Mouse (Mus musculus): ENCODE data around the gene Ugt1a6a. TPM values are rescaled to one million over a fixed set of nuclear protein-coding genes. Genes with fewer than 3 reads are reported as not detected.
"Not testable (repeated sequence)": the region's sequence is repeated elsewhere in the genome, so short reads cannot be mapped to it uniquely, and the experiment has no call there.

Ugt1a6a gene
- polyA plus RNA-seq, 1 experiment from 2014 or later = 0.04 TPM

DNA sequence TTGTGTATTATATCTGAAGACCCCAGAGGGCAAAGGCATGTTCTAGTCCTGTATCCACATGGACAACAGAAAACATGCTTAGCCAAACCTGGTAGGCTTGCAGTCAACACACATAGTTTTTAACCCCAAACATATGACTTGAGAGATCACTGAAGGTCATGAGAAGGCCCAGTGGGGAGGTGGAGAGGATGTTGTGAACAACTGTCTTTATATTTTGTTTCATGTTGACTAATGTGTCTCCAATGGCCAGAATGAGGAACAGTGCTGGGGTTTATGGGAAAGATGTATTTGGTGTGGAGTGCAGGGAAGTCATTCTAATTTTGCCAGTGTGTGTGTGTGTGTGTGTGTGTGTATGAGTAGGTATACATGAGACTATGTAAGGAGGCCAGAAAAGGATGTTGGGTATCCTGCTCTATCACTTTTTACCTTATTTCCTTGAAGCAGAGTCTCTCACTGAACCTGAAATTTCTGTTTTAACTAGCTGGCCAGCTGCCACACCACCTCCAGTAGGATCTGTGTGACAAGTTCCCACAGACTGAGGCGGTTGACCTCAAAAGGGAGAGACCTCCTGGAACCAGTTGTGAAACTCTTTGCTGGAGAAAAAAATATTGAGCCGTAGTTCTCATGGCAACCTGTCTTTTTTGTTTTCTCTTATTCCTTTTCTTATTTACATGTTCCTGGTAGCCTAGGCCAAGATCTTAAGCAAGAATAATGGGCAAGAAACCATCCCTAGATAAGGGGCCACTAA is 89.6 kb downstream of the Ugt1a6a start:
- H3K9me3 ChIP-seq (ENCODE audit: control insufficient read depth, low read length) = peaks cover 38% of the 10 kb centered on the region
- ATAC-seq (ENCODE audit: insufficient number of reproducible peaks, low FRiP score, low TSS enrichment, low read depth) (no peak), DNase-seq (ENCODE audit: low spot score) (peak; percentile 28)
- H3K4me1 ChIP-seq (ENCODE audit: control insufficient read depth, insufficient read depth, low read length) = no peaks in the 10 kb centered on the region
- no peaks in the 10 kb centered on the region for H3K27me3 ChIP-seq (ENCODE audit: control insufficient read depth, insufficient read depth, low read length)
- H3K36me3 ChIP-seq (ENCODE audit: control insufficient read depth, insufficient read depth, low read length) = no peaks in the 10 kb centered on the region
- H3K9ac ChIP-seq (ENCODE audit: low read length) = no peak overlapping the region
- no peak overlapping the region for H3K4me3 ChIP-seq (ENCODE audit: low read depth, low read length)
- no peak overlapping the region for H3K27ac ChIP-seq (replicated peaks; ENCODE audit: low read depth, low read length)
- WGBS = 76% methylated on average over 2 of the region's 2 CpGs
- H3K4me2 ChIP-seq (ENCODE audit: low read depth, severe bottlenecking) = no peak overlapping the region

DNA sequence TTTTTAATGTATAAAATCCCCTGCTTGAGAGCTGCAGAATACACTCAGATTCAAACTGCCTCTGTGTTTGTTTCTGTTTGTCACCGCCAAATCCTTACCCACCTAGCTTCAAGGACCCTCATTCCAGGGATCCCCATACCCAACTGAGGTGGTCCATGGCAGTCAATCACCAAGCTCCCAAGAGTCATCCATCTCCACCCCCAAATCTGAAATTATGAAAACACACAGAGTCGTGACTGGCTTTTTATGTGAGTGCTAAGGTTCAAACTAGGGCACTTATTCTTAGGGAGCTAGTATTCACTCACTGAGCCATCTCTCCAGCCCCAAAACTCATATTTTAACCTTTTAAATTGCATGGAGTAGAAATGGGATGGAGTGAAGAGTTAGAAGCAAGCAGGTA is 90.7 kb downstream of the Ugt1a6a start:
- H3K4me3 ChIP-seq (ENCODE audit: low read depth, low read length); ATAC-seq (ENCODE audit: insufficient number of reproducible peaks, low FRiP score, low TSS enrichment, low read depth); H3K27ac ChIP-seq (replicated peaks; ENCODE audit: low read depth, low read length); H3K4me2 ChIP-seq (ENCODE audit: low read depth, severe bottlenecking); H3K27me3 ChIP-seq (ENCODE audit: control insufficient read depth, insufficient read depth, low read length); DNase-seq (ENCODE audit: low spot score); H3K36me3 ChIP-seq (ENCODE audit: control insufficient read depth, insufficient read depth, low read length); H3K4me1 ChIP-seq (ENCODE audit: control insufficient read depth, insufficient read depth, low read length); H3K9ac ChIP-seq (ENCODE audit: low read length): not testable (repeated sequence)
- 43% methylated on average over 2 of the region's 2 CpGs for WGBS
- H3K9me3 ChIP-seq (ENCODE audit: control insufficient read depth, low read length) = peaks cover 48% of the 10 kb centered on the region

DNA sequence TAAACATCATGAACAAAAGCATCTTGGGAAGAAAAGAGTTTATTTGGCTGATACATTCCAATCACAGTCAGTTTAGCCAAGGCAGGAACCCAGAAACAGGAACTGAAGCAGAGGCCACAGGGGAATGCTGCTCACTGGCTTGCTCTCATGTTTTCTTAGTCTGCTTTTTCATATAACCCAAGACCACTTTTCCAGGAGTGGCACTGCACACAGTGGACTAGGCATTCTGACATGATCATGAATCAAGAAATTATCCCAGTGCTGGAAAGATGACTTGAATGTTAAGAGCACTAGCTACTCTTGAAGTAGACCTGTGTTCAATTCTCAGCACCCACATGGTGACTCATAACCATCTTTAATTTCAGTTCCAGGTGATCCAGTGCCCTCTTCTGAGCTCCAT is 91.1 kb downstream of the Ugt1a6a start:
- Histone ChIP-seq H3K36me3 (ENCODE audit: control insufficient read depth, insufficient read depth, low read length) (no peaks in the 10 kb centered on the region), H3K4me1 (ENCODE audit: control insufficient read depth, insufficient read depth, low read length) (no peaks in the 10 kb centered on the region), H3K9ac (ENCODE audit: low read length) (no peak overlapping the region), H3K4me2 (ENCODE audit: low read depth, severe bottlenecking) (no peak overlapping the region), H3K27ac (replicated peaks; ENCODE audit: low read depth, low read length) (no peak overlapping the region), H3K9me3 (ENCODE audit: control insufficient read depth, low read length) (peaks cover 53% of the 10 kb centered on the region), H3K27me3 (ENCODE audit: control insufficient read depth, insufficient read depth, low read length) (no peaks in the 10 kb centered on the region), H3K4me3 (ENCODE audit: low read depth, low read length) (no peak overlapping the region)
- DNase-seq (ENCODE audit: low spot score) (peak; percentile 26), ATAC-seq (ENCODE audit: insufficient number of reproducible peaks, low FRiP score, low TSS enrichment, low read depth) (no peak)

DNA sequence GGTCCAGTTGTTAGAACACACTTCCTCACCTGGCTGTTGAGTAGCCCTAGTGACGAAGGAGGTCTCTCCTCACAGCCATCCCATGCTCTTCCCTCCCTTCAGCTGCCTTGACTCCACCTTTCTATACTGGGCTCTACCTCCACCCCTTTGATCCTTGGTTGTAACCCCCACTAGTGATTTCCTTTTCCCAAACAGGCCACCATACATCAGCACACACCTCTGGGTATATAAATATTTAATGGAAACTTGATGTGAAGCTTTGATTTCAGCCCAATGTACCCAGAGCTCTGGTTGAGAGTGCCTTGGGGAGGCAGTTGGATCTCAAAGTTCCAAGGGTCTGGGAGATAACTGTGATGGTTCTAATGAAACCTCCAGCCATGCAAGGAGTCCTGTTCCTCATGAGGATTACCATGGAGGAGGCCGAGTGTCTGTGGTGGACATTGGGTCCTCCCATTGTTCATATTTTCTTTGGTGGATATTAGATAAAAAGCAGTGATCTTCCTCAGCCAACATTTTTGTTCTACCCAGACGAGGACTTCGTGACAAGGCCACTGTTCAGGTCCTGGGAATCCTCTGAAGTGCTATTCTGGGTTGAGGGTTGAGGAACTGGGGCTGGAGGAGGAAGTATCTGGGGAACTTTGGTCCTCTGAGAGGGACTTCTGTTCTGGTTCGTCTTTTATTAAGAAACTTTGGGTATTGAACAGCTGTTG is 92.2 kb downstream of the Ugt1a6a start, which contains the start of gene Mroh2a:
Gene Mroh2a, plus strand, starts transcription at position 317 of the 710 bp plus-strand sequence.
- H3K4me2 ChIP-seq (ENCODE audit: low read depth, severe bottlenecking) = no peak within 1 kb of the TSS
- no peak within 1 kb of the TSS for H3K4me3 ChIP-seq (ENCODE audit: low read depth, low read length)
- no peaks in the 10 kb centered on the region; the same call in 1 of the 2 replicates for H3K36me3 ChIP-seq (ENCODE audit: control insufficient read depth, insufficient read depth, low read length)
- H3K9me3 ChIP-seq (ENCODE audit: control insufficient read depth, low read length) = peaks cover 64% of the 10 kb centered on the region
- no peak within 1 kb of the TSS for H3K9ac ChIP-seq (ENCODE audit: low read length)
- WGBS = 62% methylated on average over 5 of the region's 5 CpGs
- no peak within 1 kb of the TSS for H3K27ac ChIP-seq (replicated peaks; ENCODE audit: low read depth, low read length)
- ATAC-seq (ENCODE audit: insufficient number of reproducible peaks, low FRiP score, low TSS enrichment, low read depth) (no peak), DNase-seq (ENCODE audit: low spot score) (peak; percentile 23)
- H3K27me3 ChIP-seq (ENCODE audit: control insufficient read depth, insufficient read depth, low read length) = no peaks in the 10 kb centered on the region
- H3K4me1 ChIP-seq (ENCODE audit: control insufficient read depth, insufficient read depth, low read length) = no peaks in the 10 kb centered on the region

DNA sequence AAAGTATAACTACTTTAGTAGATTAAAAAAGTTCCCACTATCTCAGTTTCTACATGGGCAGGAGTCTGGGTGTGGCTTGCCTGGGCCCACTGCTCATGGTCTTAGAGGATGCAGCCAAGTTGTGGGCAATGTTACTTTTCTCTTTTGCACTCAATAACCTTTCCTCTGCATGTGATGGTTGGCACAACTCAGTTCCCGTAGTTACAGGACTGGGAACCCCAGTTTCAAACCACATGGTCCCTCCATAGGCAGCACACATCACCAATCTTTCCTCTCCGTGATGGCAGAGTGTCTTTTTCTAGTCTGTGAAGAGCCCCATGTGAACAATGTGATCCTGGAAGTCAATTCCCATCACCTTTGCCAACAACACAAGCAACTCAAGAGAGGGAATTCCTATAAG is 92.9 kb downstream of the Ugt1a6a start:
- Histone ChIP-seq H3K4me1 (ENCODE audit: control insufficient read depth, insufficient read depth, low read length) (no peaks in the 10 kb centered on the region), H3K4me3 (ENCODE audit: low read depth, low read length) (no peak overlapping the region), H3K9me3 (ENCODE audit: control insufficient read depth, low read length) (peaks cover 68% of the 10 kb centered on the region), H3K4me2 (ENCODE audit: low read depth, severe bottlenecking) (no peak overlapping the region), H3K27ac (replicated peaks; ENCODE audit: low read depth, low read length) (no peak overlapping the region), H3K36me3 (ENCODE audit: control insufficient read depth, insufficient read depth, low read length) (no peaks in the 10 kb centered on the region; the same call in 1 of the 2 replicates), H3K27me3 (ENCODE audit: control insufficient read depth, insufficient read depth, low read length) (no peaks in the 10 kb centered on the region), H3K9ac (ENCODE audit: low read length) (no peak overlapping the region)
- DNase-seq (ENCODE audit: low spot score) (no peak), ATAC-seq (ENCODE audit: insufficient number of reproducible peaks, low FRiP score, low TSS enrichment, low read depth) (no peak)
- 66% methylated on average over 2 of the region's 2 CpGs for WGBS

DNA sequence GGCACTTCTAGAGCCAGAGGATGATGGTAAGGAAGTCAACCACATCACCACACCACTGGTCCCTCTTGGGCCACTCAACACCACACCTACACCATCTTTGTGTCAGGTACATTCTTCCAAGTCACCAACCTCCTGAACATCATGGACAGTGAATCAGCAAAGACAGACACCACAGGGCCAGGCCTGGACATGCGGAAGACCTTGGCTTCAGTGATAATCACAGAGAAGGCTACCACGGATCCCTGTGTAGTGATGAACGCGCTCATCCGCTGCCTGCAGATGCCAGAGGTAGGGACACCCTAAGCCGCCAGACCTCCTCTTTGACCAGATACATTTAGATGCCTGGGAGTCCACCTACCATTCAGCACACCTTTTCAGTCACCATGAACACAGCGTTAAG is 93.5 kb downstream of the Ugt1a6a start:
- Histone ChIP-seq H3K27me3 (ENCODE audit: control insufficient read depth, insufficient read depth, low read length) (no peaks in the 10 kb centered on the region), H3K4me3 (ENCODE audit: low read depth, low read length) (no peak overlapping the region), H3K9me3 (ENCODE audit: control insufficient read depth, low read length) (peaks cover 75% of the 10 kb centered on the region), H3K27ac (replicated peaks; ENCODE audit: low read depth, low read length) (no peak overlapping the region), H3K4me1 (ENCODE audit: control insufficient read depth, insufficient read depth, low read length) (no peaks in the 10 kb centered on the region), H3K36me3 (ENCODE audit: control insufficient read depth, insufficient read depth, low read length) (no peaks in the 10 kb centered on the region; the same call in 1 of the 2 replicates), H3K4me2 (ENCODE audit: low read depth, severe bottlenecking) (no peak overlapping the region), H3K9ac (ENCODE audit: low read length) (no peak overlapping the region)
- DNase-seq (ENCODE audit: low spot score) = no peak
- ATAC-seq (ENCODE audit: insufficient number of reproducible peaks, low FRiP score, low TSS enrichment, low read depth) = no peak
- WGBS = 71% methylated on average over 7 of the region's 7 CpGs

DNA sequence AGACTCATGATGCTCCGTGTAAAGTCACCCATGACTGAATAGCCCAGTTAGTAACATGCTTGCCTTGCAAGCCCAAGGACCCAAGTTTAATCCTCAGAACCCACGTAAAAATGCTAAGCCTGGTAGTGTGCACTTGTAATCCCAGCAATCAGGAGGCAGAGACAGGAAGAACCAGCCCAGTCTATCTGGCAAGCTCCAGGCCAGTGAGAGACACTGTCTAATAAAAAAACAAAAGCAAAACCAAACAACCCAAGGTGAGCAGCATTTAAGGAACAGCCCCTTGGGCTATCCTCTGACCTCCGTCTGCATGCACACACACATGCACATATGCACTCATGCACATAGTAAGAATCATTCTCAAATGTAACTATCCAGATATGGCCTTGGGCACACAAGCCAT is 95.0 kb downstream of the Ugt1a6a start:
- Histone ChIP-seq H3K4me1 (ENCODE audit: control insufficient read depth, insufficient read depth, low read length) (no peaks in the 10 kb centered on the region), H3K4me2 (ENCODE audit: low read depth, severe bottlenecking) (no peak overlapping the region), H3K4me3 (ENCODE audit: low read depth, low read length) (no peak overlapping the region), H3K9ac (ENCODE audit: low read length) (no peak overlapping the region), H3K36me3 (ENCODE audit: control insufficient read depth, insufficient read depth, low read length) (no peaks in the 10 kb centered on the region; the same call in 1 of the 2 replicates), H3K27ac (replicated peaks; ENCODE audit: low read depth, low read length) (no peak overlapping the region), H3K27me3 (ENCODE audit: control insufficient read depth, insufficient read depth, low read length) (no peaks in the 10 kb centered on the region), H3K9me3 (ENCODE audit: control insufficient read depth, low read length) (peaks cover 89% of the 10 kb centered on the region)
- no peak for DNase-seq (ENCODE audit: low spot score)
- ATAC-seq (ENCODE audit: insufficient number of reproducible peaks, low FRiP score, low TSS enrichment, low read depth) = no peak
- WGBS = 83% methylated on average over 3 of the region's 3 CpGs

DNA sequence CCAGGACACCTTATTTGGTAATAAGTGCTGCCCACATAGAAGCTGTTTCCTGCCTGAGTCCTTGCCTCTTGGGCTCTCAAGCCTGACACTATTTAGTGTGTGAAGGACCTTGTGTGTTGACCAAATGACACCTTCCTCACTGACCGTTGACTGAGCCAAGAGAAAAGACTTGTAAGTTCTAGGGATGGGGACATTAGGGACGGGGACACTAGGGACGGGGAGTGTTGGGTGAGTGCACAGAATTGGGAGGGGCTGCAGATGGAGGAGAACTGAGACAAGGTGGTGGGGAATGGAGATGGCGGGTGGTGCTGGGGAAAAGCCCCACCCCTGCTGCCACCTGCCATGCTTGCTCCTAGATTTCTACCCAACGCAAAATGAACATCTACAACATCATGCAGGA is 95.4 kb downstream of the Ugt1a6a start:
- 88% methylated on average over 5 of the region's 5 CpGs for WGBS
- H3K4me1 ChIP-seq (ENCODE audit: control insufficient read depth, insufficient read depth, low read length) = no peaks in the 10 kb centered on the region
- H3K4me3 ChIP-seq (ENCODE audit: low read depth, low read length) = no peak overlapping the region
- peaks cover 93% of the 10 kb centered on the region for H3K9me3 ChIP-seq (ENCODE audit: control insufficient read depth, low read length)
- no peaks in the 10 kb centered on the region for H3K27me3 ChIP-seq (ENCODE audit: control insufficient read depth, insufficient read depth, low read length)
- H3K9ac ChIP-seq (ENCODE audit: low read length) = no peak overlapping the region
- no peak for ATAC-seq (ENCODE audit: insufficient number of reproducible peaks, low FRiP score, low TSS enrichment, low read depth)
- no peak for DNase-seq (ENCODE audit: low spot score)
- no peak overlapping the region for H3K4me2 ChIP-seq (ENCODE audit: low read depth, severe bottlenecking)
- H3K36me3 ChIP-seq (ENCODE audit: control insufficient read depth, insufficient read depth, low read length) = no peaks in the 10 kb centered on the region; the same call in 1 of the 2 replicates
- H3K27ac ChIP-seq (replicated peaks; ENCODE audit: low read depth, low read length) = no peak overlapping the region

Data from limb, embryonic 11.5 days (tissue).